Comparison of ENCODE assay signal across 21 mouse cellular contexts in the genomic region with DNA sequence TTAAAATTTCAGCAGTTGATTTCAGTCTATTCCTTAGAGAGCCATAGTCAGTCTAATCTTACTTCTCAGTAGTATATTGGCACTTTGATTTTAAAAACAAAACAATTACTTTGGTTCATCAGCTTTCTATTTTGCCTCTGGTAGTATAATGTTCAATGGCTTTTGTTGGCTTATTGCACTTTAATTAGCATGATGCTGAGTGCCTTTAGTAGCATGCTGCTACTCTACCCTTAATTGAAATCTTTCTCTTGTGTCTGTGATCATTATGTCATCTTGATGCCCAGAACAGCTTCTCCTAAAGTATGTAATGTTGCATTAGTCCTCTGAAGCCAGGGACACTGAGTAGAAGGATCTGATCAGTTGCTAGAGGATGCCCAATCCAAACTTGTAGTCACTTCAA.
"Had no signal": no experiment of that assay in that cellular context is flagged by ENCODE, and none has a peak within 500 bp of the region (broad histone marks: within the 10 kb centered on the region; RNA-seq: fewer than 3 reads in every experiment).

No protein-coding gene starts in this region.

- H3K4me3 ChIP-seq: limb, embryonic 12.5 days; limb, embryonic 15.5 days; megakaryocyte, embryonic 14.5 days; midbrain, embryonic 15.5 days; myocyte had no signal

- H3K36me3 ChIP-seq: limb, embryonic 12.5 days; limb, embryonic 15.5 days; midbrain, embryonic 15.5 days had no signal

- DNase-seq: kidney, adult 11 months; kidney, adult 8-10 months; kidney, postnatal 14 days; kidney, postnatal 4 days; left cerebral cortex, postnatal 4 days; liver, postnatal 0 days; lung, embryonic 14.5 days; right cerebral cortex, adult 18-20 months; right cerebral cortex, postnatal 14 days; right cerebral cortex, postnatal 4 days; thymus, postnatal 25 days had no signal

- H3K4me2 ChIP-seq: limb, embryonic 12.5 days; limb, embryonic 15.5 days; liver, embryonic 11.5 days; lung, embryonic 14.5 days; midbrain, embryonic 11.5 days; midbrain, embryonic 15.5 days had no signal

- H3K9me3 ChIP-seq: limb, embryonic 12.5 days; limb, embryonic 15.5 days; midbrain, embryonic 15.5 days had no signal

- H3K27ac ChIP-seq: limb, embryonic 12.5 days; limb, embryonic 15.5 days; liver, embryonic 14.5 days; midbrain, embryonic 15.5 days; stomach, postnatal 0 days had no signal

- ATAC-seq: liver, postnatal 0 days; lung, postnatal 0 days; midbrain, embryonic 15.5 days had no signal

- H3K9ac ChIP-seq: limb, embryonic 12.5 days; limb, embryonic 15.5 days; liver, embryonic 14.5 days; liver, postnatal 0 days; lung, embryonic 14.5 days; midbrain, embryonic 15.5 days had no signal

- H3K27me3 ChIP-seq: limb, embryonic 12.5 days; limb, embryonic 15.5 days; megakaryocyte, embryonic 14.5 days; midbrain, embryonic 15.5 days had no signal

- H3K4me1 ChIP-seq: limb, embryonic 12.5 days; limb, embryonic 15.5 days; megakaryocyte, embryonic 14.5 days; midbrain, embryonic 15.5 days had no signal
